Mouse (Mus musculus) heart, adult 18-20 months (tissue): Measurements from ENCODE around the gene Il17re. TPM values are rescaled to one million over a fixed set of nuclear protein-coding genes. Genes with fewer than 3 reads are reported as not detected.

ENCODE experiments used
- DNase-seq, 2 experiments: peaks; one replicate each; pipeline ENCODE4 v3.0.0; 2021 to 2022; ENCODE audit warnings: mixed read lengths in 1 of 2
- microRNA-seq, 2 experiments: library from miRNA; unstranded; fragments of <30 nt; microRNA quantifications; one replicate each; pipeline ENCODE4 v1.2.0; 2022
- total RNA-seq, 2 experiments: library from RNA; stranded (reverse); gene quantifications; 2 replicates each; pipeline ENCODE4 v1.2.3; 2021

Il17re gene
- total RNA-seq, 2 experiments from 2014 or later: 0.69 to 1.2 TPM

- DNase-seq: no peak
Measured at GRCm38 (mm10) chr6:113489410-113489809, 31.1 kb downstream of the Il17re start.

- DNase-seq: no peak
Measured at GRCm38 (mm10) chr6:113492101-113492864, 34.0 kb downstream of the Il17re start.

- peak; percentile 79 to 85 for DNase-seq
Measured at GRCm38 (mm10) chr6:113494258-113494788, 36.0 kb downstream of the Il17re start.

DNA sequence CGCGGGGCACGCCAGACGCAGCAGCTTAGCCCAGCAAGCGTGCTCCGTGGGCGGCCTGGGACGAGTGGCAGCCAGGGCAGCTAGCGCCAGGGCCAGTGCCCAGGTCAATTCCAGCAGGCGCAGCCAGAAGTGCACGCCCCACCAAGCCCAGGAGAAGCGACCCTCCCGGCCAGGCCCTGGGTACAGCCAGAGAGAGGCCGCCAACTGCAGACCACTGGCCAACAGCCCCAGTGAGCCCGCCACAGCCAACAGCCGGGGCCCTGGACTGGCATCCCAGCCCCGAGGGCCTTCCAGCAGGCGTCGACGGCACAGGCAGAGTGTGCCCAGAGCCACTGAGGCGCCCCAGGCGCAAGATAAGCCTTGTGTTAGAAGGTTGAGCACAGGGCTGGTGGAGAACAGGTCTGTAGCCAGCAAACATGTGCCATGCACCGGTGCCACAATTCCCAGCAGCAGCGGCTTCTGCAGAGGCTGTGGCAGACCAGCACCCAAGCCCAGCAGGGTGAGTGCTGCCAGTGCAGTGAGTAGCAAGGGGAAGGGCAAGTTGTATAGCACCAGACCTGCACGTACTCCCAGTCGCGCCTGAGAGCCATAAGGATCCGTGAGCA is 36.9 kb downstream of the Il17re start:
- peak in 1 of 2 experiments; percentile 11 for DNase-seq

DNA sequence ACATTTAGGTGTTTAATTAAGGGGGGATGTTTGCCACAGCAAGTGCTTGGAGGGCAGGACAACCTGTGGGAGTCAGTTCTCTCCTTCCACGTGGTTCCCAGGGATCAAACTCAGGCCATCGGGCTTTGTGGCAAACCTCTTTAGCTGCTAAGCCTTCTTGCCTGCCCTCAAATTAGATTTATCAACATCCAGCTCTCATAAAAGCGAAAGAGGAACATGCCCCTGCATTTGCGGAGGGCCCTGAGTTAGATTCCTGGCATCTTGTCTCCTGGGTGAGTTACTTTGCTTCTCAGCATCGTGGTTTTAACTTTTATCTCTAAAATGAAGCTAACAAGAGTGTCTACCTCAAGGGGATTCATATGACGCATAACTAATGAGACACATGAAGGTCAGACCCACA is 41.1 kb downstream of the Il17re start:
- no peak for DNase-seq

DNA sequence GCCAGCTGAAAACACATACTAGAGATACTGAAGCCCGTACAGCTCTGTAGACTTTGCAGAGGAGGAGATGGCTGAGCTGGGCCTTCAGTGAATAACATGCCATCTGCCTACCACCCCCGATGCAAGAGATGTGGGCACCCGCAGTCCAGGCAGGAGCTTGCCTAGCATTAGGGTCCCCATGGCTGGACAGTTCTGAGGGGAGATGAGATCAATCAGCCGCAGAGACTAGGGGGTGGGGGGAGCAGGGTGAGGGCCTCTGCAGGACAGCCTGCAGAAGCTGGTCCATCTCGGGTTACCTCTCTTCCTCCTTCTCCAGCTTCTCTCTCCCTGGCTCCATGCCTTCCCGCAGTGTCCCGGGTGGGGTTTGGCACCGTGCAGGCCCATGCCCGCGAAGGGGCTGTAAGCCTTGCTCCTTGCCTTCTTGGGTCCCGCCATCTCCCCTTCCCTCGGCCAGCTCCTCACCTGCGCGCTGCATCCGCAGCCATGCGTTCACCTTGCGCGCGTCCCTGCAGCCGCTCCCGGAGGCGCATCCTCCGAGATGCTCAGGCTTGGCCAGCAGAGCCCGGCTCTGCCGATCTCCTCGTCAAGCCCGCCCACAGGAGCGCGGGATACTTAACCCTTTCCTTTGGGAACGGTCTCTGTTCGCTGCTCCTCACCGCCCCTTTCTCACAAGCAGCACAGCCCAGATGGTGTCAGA is 43.3 kb downstream of the Il17re start, which contains the start of gene Prrt3:
TSS of gene Prrt3 (minus strand) at position 544 of the 697 bp plus-strand sequence.
- no peak for DNase-seq

DNA sequence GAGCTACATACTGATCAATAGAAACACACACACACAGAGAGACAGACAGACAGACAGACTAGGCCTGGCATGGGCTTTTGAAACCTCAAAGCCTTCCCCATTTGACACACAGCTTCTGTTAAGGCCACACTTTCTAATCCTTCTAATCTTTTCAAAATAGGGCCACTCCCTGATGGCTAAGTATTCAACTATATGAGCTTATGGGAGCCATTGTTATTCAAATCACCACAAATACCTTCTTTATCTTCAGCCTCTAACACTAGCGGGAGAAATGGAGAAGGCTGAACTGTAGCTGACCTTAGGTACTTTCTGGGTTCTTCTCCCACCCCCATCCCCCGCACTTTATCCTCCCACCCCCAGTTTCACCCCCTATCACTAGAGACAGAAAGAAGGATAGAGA is 44.5 kb downstream of the Il17re start:
- no peak for DNase-seq

DNA sequence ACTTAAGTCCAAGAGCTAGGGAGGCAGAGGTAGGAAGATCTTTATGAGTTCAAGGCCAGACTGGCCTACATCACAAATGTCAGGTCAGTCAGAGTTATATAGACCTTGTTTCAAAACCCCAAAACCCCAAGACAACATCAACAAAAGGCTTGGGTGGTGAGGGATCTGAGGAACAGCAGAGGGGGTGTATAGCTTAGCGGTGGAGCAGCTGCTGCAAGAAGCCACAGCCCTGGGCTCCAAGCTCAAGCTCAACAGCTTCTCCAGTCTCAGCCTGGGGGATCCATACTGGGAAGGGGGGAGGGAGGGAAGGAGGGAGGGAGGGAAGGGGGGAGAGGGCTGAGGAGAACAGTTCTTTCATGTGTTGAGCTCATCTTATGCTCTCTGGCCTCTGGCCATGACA is 47.4 kb downstream of the Il17re start:
- DNase-seq: no peak

- DNase-seq: no peak
Measured at GRCm38 (mm10) chr6:113507130-113507529, 48.8 kb downstream of the Il17re start.

DNA sequence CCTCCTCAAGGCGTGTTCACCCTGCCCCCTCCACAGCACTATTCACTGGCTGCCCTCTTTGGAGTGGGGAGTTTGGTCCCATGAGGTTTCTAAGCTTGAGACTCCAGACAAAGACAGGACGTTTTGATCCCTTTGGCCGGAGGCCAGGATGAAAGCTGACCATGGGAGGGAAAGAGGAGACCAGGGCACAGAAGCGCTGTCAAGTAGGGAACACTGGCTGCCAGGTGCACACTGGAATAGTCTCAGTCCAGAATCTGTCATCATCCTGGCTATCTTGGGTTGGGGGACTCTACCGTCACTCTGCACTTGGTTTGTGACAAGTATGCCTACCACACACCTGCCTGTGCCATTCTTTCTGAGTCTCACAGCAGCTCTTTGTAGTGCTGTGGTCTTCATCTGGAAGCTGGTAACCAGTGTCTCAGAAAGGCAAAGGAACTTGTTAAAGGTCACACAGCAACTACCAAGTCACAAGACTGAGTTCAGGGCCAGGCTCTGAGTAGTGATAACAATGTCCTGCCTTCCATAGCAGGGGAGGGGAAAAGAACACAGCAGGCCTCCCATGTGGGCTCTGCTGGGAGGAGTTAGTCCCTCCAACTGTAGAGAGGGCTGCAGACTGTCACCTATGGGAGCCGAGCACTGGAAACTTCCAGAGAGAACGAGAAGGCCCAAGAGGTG is 50.1 kb downstream of the Il17re start:
- DNase-seq: peak in 1 of 2 experiments; percentile 28

DNA sequence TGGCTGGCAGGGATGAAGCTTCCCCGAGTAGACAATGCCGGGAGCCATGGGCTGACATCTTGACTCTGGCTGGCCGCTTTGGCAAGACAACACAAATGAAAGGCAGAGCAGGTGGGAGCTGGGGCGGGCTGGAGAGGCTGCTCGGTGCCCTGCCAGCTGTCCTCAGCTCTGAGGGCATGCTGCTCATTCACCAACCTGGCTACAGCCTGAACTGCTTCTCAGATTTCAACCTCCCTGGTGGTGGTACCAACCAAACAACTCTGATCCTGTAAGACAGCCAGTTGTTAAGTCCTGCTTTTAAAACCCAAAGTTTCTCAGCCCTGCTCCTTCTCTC is 50.6 kb downstream of the Il17re start:
- DNase-seq: peak in 1 of 2 experiments; percentile 28

DNA sequence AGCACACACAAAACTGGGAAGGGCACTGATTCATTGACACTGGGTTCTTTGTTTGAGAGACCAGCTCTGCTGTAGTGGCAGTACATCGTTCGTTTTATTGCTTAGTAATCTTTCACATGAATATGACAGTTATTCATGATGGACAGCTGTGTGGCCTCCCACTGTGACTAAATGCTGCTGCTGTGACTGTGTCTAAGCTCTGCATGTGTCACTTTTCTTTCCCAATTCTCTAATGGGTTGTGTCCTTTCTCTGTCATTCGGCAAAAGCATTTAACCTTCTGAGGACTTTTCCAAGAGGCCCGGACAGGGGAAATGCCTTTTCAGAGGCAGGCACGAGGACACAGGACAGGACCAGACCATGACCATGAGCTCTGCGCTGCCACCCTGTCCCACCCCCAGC is 55.7 kb downstream of the Il17re start:
- DNase-seq: no peak

GRCm38 (mm10) chr6:113514600-113514999 is 56.3 kb downstream of the Il17re start:
- no peak for DNase-seq

GRCm38 (mm10) chr6:113517434-113518080 is 59.3 kb downstream of the Il17re start:
- DNase-seq: no peak

Small RNA genes within 50 kb of the gene (microRNA-seq; reads per million reads assigned to microRNA genes)
- gene Gm24387: 0 reads per million in 2 experiments

Other genes with a start within 250 kb of the Il17re start
- 10 to 100 TPM; 12.7 to 17.6 TPM for gene Mtmr14, start 220.6 kb upstream of the Il17re start, total RNA-seq
- not detected for gene Cpne9, start 176.2 kb upstream of the Il17re start, total RNA-seq
- gene Brpf1, start 151.3 kb upstream of the Il17re start, total RNA-seq: 10 to 100 TPM; 12.3 to 12.4 TPM
- 1 to 10 TPM; 4.5 to 6.9 TPM for gene Ogg1, start 131.5 kb upstream of the Il17re start, total RNA-seq
- 10 to 100 TPM; 64.2 to 68.3 TPM for gene Camk1, start 114.5 kb upstream of the Il17re start, total RNA-seq
- gene Tada3, start 80.6 kb upstream of the Il17re start, total RNA-seq: 10 to 100 TPM; 24.9 to 28.1 TPM
- gene Arpc4, start 80.4 kb upstream of the Il17re start, total RNA-seq: 10 to 100 TPM; 63.3 to 66.7 TPM
- 1 to 10 TPM in 1 of 2 experiments, under 1 TPM in 1; 0.77 to 1.3 TPM for gene Ttll3, start 69.2 kb upstream of the Il17re start, total RNA-seq
- 10 to 100 TPM; 11.3 to 13.0 TPM for gene Rpusd3, start 39.1 kb upstream of the Il17re start, total RNA-seq
- 10 to 100 TPM in 1 of 2 experiments, 1 to 10 TPM in 1; 6.7 to 53.2 TPM for gene Cidec, start 22.7 kb upstream of the Il17re start, total RNA-seq
- 10 to 100 TPM; 20.8 to 22.8 TPM for gene Jagn1, start 15.9 kb upstream of the Il17re start, total RNA-seq
- 1 to 10 TPM; 6.3 to 7.2 TPM for gene Il17rc, start 12.9 kb downstream of the Il17re start, total RNA-seq
- gene Creld1, start 24.8 kb downstream of the Il17re start, total RNA-seq: 10 to 100 TPM; 47.6 to 55.7 TPM
- not detected for gene Prrt3, start 43.4 kb downstream of the Il17re start, total RNA-seq
- 10 to 100 TPM; 57.9 to 61.2 TPM for gene Emc3, start 73.2 kb downstream of the Il17re start, total RNA-seq
- under 1 TPM; 0.10 to 0.33 TPM for gene Fancd2, start 73.2 kb downstream of the Il17re start, total RNA-seq
- gene Fancd2os, start 142.2 kb downstream of the Il17re start, total RNA-seq: not detected
- 10 to 100 TPM; 77.1 to 77.6 TPM for gene Brk1, start 146.3 kb downstream of the Il17re start, total RNA-seq
- gene Vhl, start 165.5 kb downstream of the Il17re start, total RNA-seq: 10 to 100 TPM in 1 of 2 experiments, 1 to 10 TPM in 1; 9.3 to 11.1 TPM
- 10 to 100 TPM; 14.2 to 17.8 TPM for gene Irak2, start 180.0 kb downstream of the Il17re start, total RNA-seq
- 10 to 100 TPM; 64.5 to 67.4 TPM for gene Tatdn2, start 238.6 kb downstream of the Il17re start, total RNA-seq